8 mouse cellular contexts compared by ENCODE assay signal in the genomic region with DNA sequence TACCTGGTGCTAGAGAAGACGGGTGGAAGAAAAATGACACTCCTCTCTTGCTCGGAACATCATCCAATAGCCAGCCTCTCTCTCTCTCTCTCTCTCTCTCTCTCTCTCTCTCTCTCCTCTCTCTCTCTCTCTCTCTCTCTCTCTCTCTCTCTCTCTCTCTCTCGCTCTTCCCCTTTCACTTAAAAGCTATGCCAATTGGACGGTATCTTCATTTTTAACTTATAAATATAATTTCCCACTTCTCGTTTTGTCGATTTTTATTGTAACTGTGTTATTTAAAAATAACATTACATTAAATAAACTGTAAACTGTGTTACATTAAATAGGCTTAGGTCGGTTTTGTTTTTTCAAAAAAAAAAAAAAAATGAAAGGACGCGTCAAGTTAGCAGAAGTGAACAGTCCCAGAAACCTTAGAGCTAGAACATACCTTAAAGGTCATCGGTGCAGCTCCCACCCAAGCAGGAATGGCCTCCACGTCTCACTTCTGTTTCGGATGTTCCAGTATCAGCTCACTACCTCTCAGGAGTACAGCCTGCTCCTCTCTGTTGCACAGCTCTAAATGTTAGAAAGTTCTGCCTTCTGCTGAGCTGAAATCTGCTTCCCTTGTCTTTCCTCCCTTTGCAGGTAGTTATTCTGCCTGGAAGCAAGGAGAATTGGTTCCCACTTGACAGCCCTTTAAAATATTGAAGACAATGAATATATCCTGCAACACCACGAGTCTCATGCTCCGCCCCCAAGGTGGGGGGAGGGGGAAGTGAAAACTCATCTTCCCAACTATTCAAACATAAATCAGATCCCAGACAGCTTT. TPM values are rescaled to one million over a fixed set of nuclear protein-coding genes. Genes with fewer than 3 reads are reported as not detected.
DNase-seq lines count a peak whose midpoint lies in the region; ATAC-seq and TF ChIP-seq lines count a peak whose summit lies in the region.

A gene (minus strand): TSS at position 682 of the 808 bp plus-strand sequence.

- intact Hi-C loops in gastrocnemius, postnatal 36 days (cut with DNase I), result no loop called here
- intact Hi-C loops in left cerebral cortex, postnatal 4 days (cut with DNase I), result no loop called here

- H3K9ac ChIP-seq in midbrain, embryonic 12.5 days (replicated peaks), result peak within 1 kb of the TSS; percentile 98

- H3K27ac ChIP-seq in cortical plate, adult 2 months (ENCODE audit: insufficient read depth, low read length), result peak within 1 kb of the TSS; percentile 53; the same call in 1 of the 2 replicates
- peak within 1 kb of the TSS; percentile 93 for H3K27ac ChIP-seq in midbrain, embryonic 12.5 days (replicated peaks)

- ATAC-seq in inflammation-experienced regulatory T-cells, adult 6 months, result peak; percentile 73
- no peak for ATAC-seq in midbrain, embryonic 12.5 days (ENCODE audit: low FRiP score, low read depth)

- no peaks in the 10 kb centered on the region for H3K9me3 ChIP-seq in midbrain, embryonic 12.5 days

- H3K4me2 ChIP-seq in midbrain, embryonic 12.5 days (replicated peaks), result peak within 1 kb of the TSS; percentile 61

- no peaks in the 10 kb centered on the region for H3K36me3 ChIP-seq in midbrain, embryonic 12.5 days

- peak within 1 kb of the TSS; percentile 46 for H3K4me3 ChIP-seq in cortical plate, adult 2 months (ENCODE audit: insufficient read depth, low read length)
- H3K4me3 ChIP-seq in midbrain, embryonic 12.5 days, result peak within 1 kb of the TSS; percentile 91

- no peak for DNase-seq in urinary bladder, adult 2 months (ENCODE audit: low spot score)
- DNase-seq in urinary bladder, adult 18-20 months (ENCODE audit: low spot score in 2 of 2), result no peak
- no peak for DNase-seq in gastrocnemius, postnatal 36 days
- peak; percentile 18 for DNase-seq in left cerebral cortex, postnatal 4 days
- peak; percentile 15 for DNase-seq in thymus, postnatal 10 days (ENCODE audit: low spot score in 2 of 2)

- no peak for TF ChIP-seq POLR2A in cortical plate, adult 2 months (IDR thresholded peaks at IDR 0.05; ENCODE audit: extremely low read depth, insufficient read depth, low read length)

- H3K27me3 ChIP-seq in midbrain, embryonic 12.5 days, result no peaks in the 10 kb centered on the region

- H3K4me1 ChIP-seq in cortical plate, adult 2 months (ENCODE audit: control insufficient read depth, insufficient read depth, low read length), result peaks cover 4% of the 10 kb centered on the region; the same call in 1 of the 2 replicates
- peaks cover 15% of the 10 kb centered on the region for H3K4me1 ChIP-seq in midbrain, embryonic 12.5 days

- no peak for TF ChIP-seq CTCF in cortical plate, adult 2 months (IDR thresholded peaks at IDR 0.05; ENCODE audit: extremely low read depth, insufficient read depth, low read length)

- WGBS in midbrain, embryonic 12.5 days, result 3% methylated on average over 14 of the region's 14 CpGs

RNA-seq across cellular contexts. Expression of the gene that starts here (rescaled TPM):
- 26.6 and 32.5 TPM in 2 replicates for polyA plus RNA-seq in urinary bladder, adult 2 months (2012; rRNA removed)
- polyA plus RNA-seq in cortical plate, adult 2 months (2012; rRNA removed), result 42.0 and 43.2 TPM in 2 replicates
- total RNA-seq in gastrocnemius, postnatal 36 days (2021), result 10 to 100 TPM; 28.7 to 34.7 TPM
- polyA plus RNA-seq in inflammation-experienced regulatory T-cells, adult 6 months (2017; shearing (Covaris generic)), result 10 to 100 TPM; 45.5 to 69.9 (median 60.5) TPM
- total RNA-seq in left cerebral cortex, postnatal 4 days (2021), result 100 to 1,000 TPM; 119 to 123 TPM
- 124 and 130 TPM in 2 replicates for polyA plus RNA-seq in midbrain, embryonic 12.5 days (2016; fragmentation: Nextera tagmentation; extraction: Ambion mirVana)

Comparison
In these comparisons a context has a peak if more than half of its experiments do, and no peak if none do; other contexts are left out.
1. DNase-seq: peak in left cerebral cortex, postnatal 4 days (single experiment) and thymus, postnatal 10 days (2 of 2); none in urinary bladder, adult 2 months (single experiment), urinary bladder, adult 18-20 months (0 of 2) and gastrocnemius, postnatal 36 days (0 of 2).